Mouse (Mus musculus): ENCODE measurements around the gene Borcs5. TPM values are rescaled to one million over a fixed set of nuclear protein-coding genes. Genes with fewer than 3 reads are reported as not detected.

Borcs5 gene
- polyA plus RNA-seq, 1 experiment: 9.2 TPM

DNA sequence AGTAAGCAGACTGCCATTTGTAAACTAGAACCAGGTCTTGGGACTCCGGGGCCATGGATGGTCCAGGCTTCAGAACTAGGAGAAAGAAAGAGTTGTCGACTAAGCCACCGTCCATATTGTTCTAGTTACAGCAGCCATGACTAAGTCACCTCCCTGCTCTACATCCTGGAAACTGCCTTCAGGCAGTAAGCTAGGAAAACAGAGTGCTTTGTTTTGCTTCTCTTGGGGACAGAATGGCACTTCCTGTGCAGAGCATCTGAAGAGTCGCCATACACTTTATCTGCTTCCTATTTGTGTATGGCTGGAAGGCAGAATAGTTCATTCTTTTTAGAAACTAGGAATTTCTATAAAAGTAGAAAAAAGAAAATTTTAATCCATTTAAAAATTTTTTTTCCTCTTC, 17.2 kb downstream of the Borcs5 start:
- DNase-seq (ENCODE audit: low read depth in 1 of 2, low spot score in 2 of 2): no peak
- H3K4me1 ChIP-seq (ENCODE audit: control insufficient read depth, insufficient read depth, insufficient read length): no peaks in the 10 kb centered on the region
- H3K4me3 ChIP-seq (ENCODE audit: extremely low read depth, insufficient read depth, insufficient read length): no peak overlapping the region
- H3K27ac ChIP-seq (ENCODE audit: insufficient read depth, low read length): no peak overlapping the region
- 81% methylated on average over 4 of the region's 4 CpGs for WGBS
- no peak for TF ChIP-seq POLR2A (IDR thresholded peaks at IDR 0.05; ENCODE audit: low read depth, low read length)
- TF ChIP-seq CTCF (IDR thresholded peaks at IDR 0.05; ENCODE audit: extremely low read depth, insufficient read depth, insufficient read length, insufficient replicate concordance): no peak
- no peaks in the 10 kb centered on the region for H3K36me3 ChIP-seq (ENCODE audit: control insufficient read depth, insufficient read depth, low read length)
- no peaks in the 10 kb centered on the region for H3K27me3 ChIP-seq (ENCODE audit: control insufficient read depth, insufficient read depth, low read length)

DNA sequence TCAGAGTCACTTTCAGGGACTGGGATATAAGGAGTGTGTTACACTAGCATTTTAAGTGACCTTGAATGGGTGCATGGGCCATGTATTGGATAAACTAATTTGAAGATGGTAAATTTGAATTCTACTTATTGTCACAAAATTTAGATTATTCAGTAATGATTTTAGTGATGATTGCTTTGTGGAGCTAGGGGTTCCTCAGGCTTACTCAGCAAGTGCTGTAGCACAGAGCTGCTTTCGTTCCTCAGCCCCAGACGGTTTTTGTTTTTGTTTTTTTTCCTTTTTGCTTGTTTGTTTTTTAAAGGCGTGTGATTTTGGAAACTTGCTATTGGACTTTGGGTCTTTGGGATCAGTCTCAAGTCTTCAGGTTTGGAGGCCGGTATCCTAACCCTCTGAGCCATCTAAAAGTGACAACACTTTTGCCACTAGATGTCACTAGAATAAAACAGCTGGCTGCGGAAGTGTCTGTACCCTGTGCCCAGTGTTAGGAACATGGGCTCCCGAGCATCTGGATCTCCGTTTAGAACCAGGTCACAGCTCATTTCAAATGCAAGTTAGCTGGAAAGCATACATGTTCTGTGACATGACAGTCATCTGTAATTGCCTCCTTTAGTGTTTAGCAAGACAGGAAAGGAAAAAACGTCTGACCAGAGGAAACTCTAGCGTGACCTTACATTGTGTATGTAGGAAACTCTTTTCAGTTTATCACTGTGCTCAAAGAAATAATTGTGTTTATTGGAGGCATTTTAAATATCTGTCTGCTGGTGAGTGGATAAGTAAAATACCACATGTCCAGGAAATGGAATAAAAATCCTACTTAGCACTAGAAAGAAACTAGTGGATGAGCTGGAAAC, 20.0 kb downstream of the Borcs5 start:
- no peak overlapping the region for H3K4me3 ChIP-seq (ENCODE audit: extremely low read depth, insufficient read depth, insufficient read length)
- H3K27ac ChIP-seq (ENCODE audit: insufficient read depth, low read length): no peak overlapping the region
- no peaks in the 10 kb centered on the region for H3K27me3 ChIP-seq (ENCODE audit: control insufficient read depth, insufficient read depth, low read length)
- no peaks in the 10 kb centered on the region for H3K4me1 ChIP-seq (ENCODE audit: control insufficient read depth, insufficient read depth, insufficient read length)
- no peaks in the 10 kb centered on the region for H3K36me3 ChIP-seq (ENCODE audit: control insufficient read depth, insufficient read depth, low read length)
- 29% methylated on average over 9 of the region's 9 CpGs for WGBS
- no peak for TF ChIP-seq POLR2A (IDR thresholded peaks at IDR 0.05; ENCODE audit: low read depth, low read length)
- TF ChIP-seq CTCF (IDR thresholded peaks at IDR 0.05; ENCODE audit: extremely low read depth, insufficient read depth, insufficient read length, insufficient replicate concordance): peak; percentile 58; the same call in 1 of the 2 replicates
- DNase-seq (ENCODE audit: low read depth in 1 of 2, low spot score in 2 of 2): peak; percentile 26 to 27

GRCm38 (mm10) chr6:134660714-134661406, 21.6 kb downstream of the Borcs5 start:
- no peak overlapping the region for H3K4me3 ChIP-seq (ENCODE audit: extremely low read depth, insufficient read depth, insufficient read length)
- H3K36me3 ChIP-seq (ENCODE audit: control insufficient read depth, insufficient read depth, low read length): no peaks in the 10 kb centered on the region
- no peak overlapping the region for H3K27ac ChIP-seq (ENCODE audit: insufficient read depth, low read length)
- no peak for DNase-seq (ENCODE audit: low read depth in 1 of 2, low spot score in 2 of 2)
- H3K4me1 ChIP-seq (ENCODE audit: control insufficient read depth, insufficient read depth, insufficient read length): no peaks in the 10 kb centered on the region
- no peaks in the 10 kb centered on the region for H3K27me3 ChIP-seq (ENCODE audit: control insufficient read depth, insufficient read depth, low read length)
- TF ChIP-seq POLR2A (IDR thresholded peaks at IDR 0.05; ENCODE audit: low read depth, low read length): no peak
- 84% methylated on average over 8 of the region's 8 CpGs for WGBS

GRCm38 (mm10) chr6:134664573-134664972, 25.3 kb downstream of the Borcs5 start:
- TF ChIP-seq CTCF (IDR thresholded peaks at IDR 0.05; ENCODE audit: extremely low read depth, insufficient read depth, insufficient read length, insufficient replicate concordance) (no peak), POLR2A (IDR thresholded peaks at IDR 0.05; ENCODE audit: low read depth, low read length) (no peak)
- H3K4me3 ChIP-seq (ENCODE audit: extremely low read depth, insufficient read depth, insufficient read length): no peak overlapping the region
- H3K36me3 ChIP-seq (ENCODE audit: control insufficient read depth, insufficient read depth, low read length): no peaks in the 10 kb centered on the region
- no peak overlapping the region for H3K27ac ChIP-seq (ENCODE audit: insufficient read depth, low read length)
- DNase-seq (ENCODE audit: low read depth in 1 of 2, low spot score in 2 of 2): no peak
- 88% methylated on average over 5 of the region's 5 CpGs for WGBS
- no peaks in the 10 kb centered on the region for H3K4me1 ChIP-seq (ENCODE audit: control insufficient read depth, insufficient read depth, insufficient read length)
- no peaks in the 10 kb centered on the region for H3K27me3 ChIP-seq (ENCODE audit: control insufficient read depth, insufficient read depth, low read length)

DNA sequence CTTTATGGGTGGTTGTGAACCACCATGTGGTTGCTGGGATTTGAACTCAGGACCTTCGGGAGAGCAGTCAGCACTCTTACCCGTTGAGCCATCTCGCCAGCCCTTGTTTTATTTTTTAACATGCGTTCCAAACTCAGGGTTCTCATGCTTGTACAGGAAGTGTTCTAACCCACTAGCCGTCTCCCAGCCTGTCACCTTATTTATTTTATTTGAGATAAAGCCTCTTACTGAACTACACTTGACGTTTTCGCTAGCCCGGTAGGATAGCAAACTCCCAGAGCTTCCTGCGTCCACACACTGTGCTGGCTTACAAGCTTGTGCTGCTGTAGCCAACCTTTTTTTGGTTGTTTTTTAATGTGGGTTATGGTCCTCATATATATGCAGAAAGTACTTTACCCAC, 26.5 kb downstream of the Borcs5 start:
- Histone ChIP-seq H3K4me3 (ENCODE audit: extremely low read depth, insufficient read depth, insufficient read length) (no peak overlapping the region), H3K36me3 (ENCODE audit: control insufficient read depth, insufficient read depth, low read length) (no peaks in the 10 kb centered on the region), H3K27ac (ENCODE audit: insufficient read depth, low read length) (no peak overlapping the region), H3K4me1 (ENCODE audit: control insufficient read depth, insufficient read depth, insufficient read length) (no peaks in the 10 kb centered on the region), H3K27me3 (ENCODE audit: control insufficient read depth, insufficient read depth, low read length) (no peaks in the 10 kb centered on the region)
- TF ChIP-seq CTCF (IDR thresholded peaks at IDR 0.05; ENCODE audit: extremely low read depth, insufficient read depth, insufficient read length, insufficient replicate concordance): no peak
- TF ChIP-seq POLR2A (IDR thresholded peaks at IDR 0.05; ENCODE audit: low read depth, low read length): no peak
- no peak for DNase-seq (ENCODE audit: low read depth in 1 of 2, low spot score in 2 of 2)
- WGBS: 85% methylated on average over 9 of the region's 9 CpGs

GRCm38 (mm10) chr6:134668519-134668918, 29.2 kb downstream of the Borcs5 start:
- 79% methylated on average over 2 of the region's 2 CpGs for WGBS
- no peaks in the 10 kb centered on the region for H3K36me3 ChIP-seq (ENCODE audit: control insufficient read depth, insufficient read depth, low read length)
- no peak for DNase-seq (ENCODE audit: low read depth in 1 of 2, low spot score in 2 of 2)
- no peaks in the 10 kb centered on the region for H3K27me3 ChIP-seq (ENCODE audit: control insufficient read depth, insufficient read depth, low read length)
- H3K4me3 ChIP-seq (ENCODE audit: extremely low read depth, insufficient read depth, insufficient read length): no peak overlapping the region
- no peak overlapping the region for H3K27ac ChIP-seq (ENCODE audit: insufficient read depth, low read length)
- no peaks in the 10 kb centered on the region for H3K4me1 ChIP-seq (ENCODE audit: control insufficient read depth, insufficient read depth, insufficient read length)
- TF ChIP-seq POLR2A (IDR thresholded peaks at IDR 0.05; ENCODE audit: low read depth, low read length) (no peak), CTCF (IDR thresholded peaks at IDR 0.05; ENCODE audit: extremely low read depth, insufficient read depth, insufficient read length, insufficient replicate concordance) (no peak)

Data from spleen, adult 2 months (tissue).